Mouse (Mus musculus) gastrocnemius, adult 2 months (tissue): ENCODE results near the gene Gm19965. TPM values are rescaled to one million over a fixed set of nuclear protein-coding genes. Genes with fewer than 3 reads are reported as not detected.

Source experiments
- DNase-seq: peaks from one replicate; pipeline ENCODE4 v3.0.0; 2022
- H3K27ac ChIP-seq: fragments of 200-600 bp; 2 replicates; pipeline ENCODE4 v1.8.1; 2022; ENCODE audit warnings: mild to moderate bottlenecking
- H3K4me3 ChIP-seq: fragments of 200-600 bp; 2 replicates; pipeline ENCODE4 v1.8.1; 2022; ENCODE audit warnings: mild to moderate bottlenecking, moderate library complexity
- CTCF ChIP-seq: fragments of 200-600 bp; IDR thresholded peaks from 2 replicates; pipeline ENCODE4 v1.8.1; 2022; ENCODE audit warnings: antibody characterized with exemption, mild to moderate bottlenecking, moderate library complexity
- intact Hi-C: fragments of 180-260 bp; cut with DNase I; formaldehyde crosslinking; loops from one replicate; pipeline ENCODE4 v1.15.1; 2025
- long read RNA-seq, 2 experiments: library from polyadenylated mRNA; stranded (forward); transcript quantifications; one replicate each; pipeline ENCODE4 v2.0.0; 2021
- total RNA-seq, 2 experiments: library from RNA; stranded (reverse); gene quantifications; 2 replicates each; pipeline ENCODE4 v1.2.3; 2021

The Gm19965 gene
- not detected for total RNA-seq
- long read RNA-seq, experiment 1, result 0 reads
- long read RNA-seq, experiment 2, result 0 reads

- intact Hi-C loops, result no loop called here
- H3K27ac ChIP-seq, result no peak within 1 kb of the TSS
- no peak for DNase-seq
- H3K4me3 ChIP-seq, result no peak within 1 kb of the TSS
- no peak for TF ChIP-seq CTCF
These were observed at the start of gene Gm19965 for GRCm38 (mm10) chr1:116802683-116803082. Gene Gm19965 (plus strand): TSS chr1:116802983.

- TF ChIP-seq CTCF, result no peak
- no peak overlapping the region for H3K4me3 ChIP-seq
- no peak overlapping the region for H3K27ac ChIP-seq
- DNase-seq, result no peak
- intact Hi-C loops, result no loop called here
These were observed 20.3 kb upstream of the Gm19965 start for GRCm38 (mm10) chr1:116782471-116782989.
